Mouse (Mus musculus) lung, postnatal 0 days (tissue): ENCODE results near the gene Acin1. TPM values are rescaled to one million over a fixed set of nuclear protein-coding genes. Genes with fewer than 3 reads are reported as not detected.

Source experiments
- ATAC-seq: fragments of 200-750 bp; cut with Nextera tagmentation; 2 replicates; pipeline ENCODE4 v1.8.0; 2017; ENCODE audit warnings: moderate library complexity
- DNase-seq: peaks from one replicate; pipeline ENCODE4 v3.0.0-alpha.2; 2016; ENCODE audit warnings: low spot score
- H3K27ac ChIP-seq: fragments of 300-500 bp; sonication (generic); 2 replicates; pipeline ENCODE4 v1.5.1; 2014; ENCODE audit warnings: antibody characterized with exemption, mild to moderate bottlenecking, low read length, mixed read lengths
- H3K27me3 ChIP-seq: fragments of 300-500 bp; sonication (generic); replicated peaks from 2 replicates; pipeline ENCODE4 v1.6.1; 2014; ENCODE audit warnings: low read length, mixed read lengths; ENCODE audit not compliant: insufficient read depth
- H3K36me3 ChIP-seq: fragments of 300-500 bp; sonication (generic); 2 replicates; pipeline ENCODE4 v1.6.1; 2014; ENCODE audit warnings: low read length, mixed read lengths; ENCODE audit not compliant: insufficient read depth
- H3K4me1 ChIP-seq: fragments of 300-500 bp; sonication (generic); 2 replicates; pipeline ENCODE4 v1.6.1; 2014; ENCODE audit warnings: antibody characterized with exemption, low read depth, low read length, mixed read lengths; ENCODE audit not compliant: insufficient read depth
- H3K4me2 ChIP-seq: fragments of 300-500 bp; sonication (generic); replicated peaks from 2 replicates; pipeline ENCODE4 v1.6.1; 2014; ENCODE audit warnings: low read depth, mild to moderate bottlenecking, low read length, moderate library complexity, mixed read lengths
- H3K4me3 ChIP-seq: fragments of 300-500 bp; sonication (generic); 2 replicates; pipeline ENCODE4 v1.5.1; 2014; ENCODE audit warnings: low read depth, low read length
- H3K9ac ChIP-seq: fragments of 300-500 bp; sonication (generic); replicated peaks from 2 replicates; pipeline ENCODE4 v1.6.1; 2014; ENCODE audit warnings: low read depth, mild to moderate bottlenecking
- H3K9me3 ChIP-seq: fragments of 300-500 bp; sonication (generic); 2 replicates; pipeline ENCODE4 v1.6.1; 2016; ENCODE audit warnings: low read length, mixed read lengths
- CTCF ChIP-seq: IDR thresholded peaks from 2 replicates; pipeline ENCODE4 v1.5.1; 2016; ENCODE audit warnings: antibody characterized with exemption, mild to moderate bottlenecking
- EP300 ChIP-seq: IDR thresholded peaks from 2 replicates; pipeline ENCODE4 v1.6.1; 2016; ENCODE audit warnings: antibody characterized with exemption, mild to moderate bottlenecking, control low read depth
- WGBS: fragments of 180-500 bp; shearing (Covaris S2); extraction: QIAGEN DNeasy Blood & Tissue Kit; methylation state at CpG from one replicate; pipeline ENCODE4 v1.1.7; 2014; 5-methylcytosine and 5-hydroxymethylcytosine counted together
- polyA plus RNA-seq: library from polyadenylated mRNA; unstranded; fragments of >200 nt; fragmentation: Nextera tagmentation; extraction: Ambion mirVana; gene quantifications from 2 replicates; pipeline ENCODE4 v1.2.1, GENCODE M21; 2015

Acin1 gene
- polyA plus RNA-seq, 1 experiment from 2014 or later = 74.0 TPM

GRCm38 (mm10) chr14:54634182-54634581 is 52.5 kb downstream of the Acin1 start:
- Histone ChIP-seq H3K9ac (no peak overlapping the region), H3K27ac (no peak overlapping the region), H3K9me3 (no peaks in the 10 kb centered on the region), H3K4me2 (no peak overlapping the region), H3K4me1 (no peaks in the 10 kb centered on the region), H3K4me3 (no peak overlapping the region), H3K27me3 (no peaks in the 10 kb centered on the region), H3K36me3 (0 out of 2 replicates have a peak, but pooled peaks cover 5% of the 10 kb centered on the region)
- TF ChIP-seq EP300 (no peak), CTCF (peak; percentile 40)
- 83% methylated on average over 4 of the region's 4 CpGs for WGBS
- ATAC-seq (no peak; the same call in 1 of the 2 replicates), DNase-seq (no peak)

- Histone ChIP-seq H3K4me2 (no peak overlapping the region), H3K9ac (no peak overlapping the region), H3K27me3 (no peaks in the 10 kb centered on the region), H3K27ac (no peak overlapping the region), H3K36me3 (0 out of 2 replicates have a peak, but pooled peaks cover 5% of the 10 kb centered on the region), H3K4me3 (no peak overlapping the region), H3K4me1 (no peaks in the 10 kb centered on the region), H3K9me3 (no peaks in the 10 kb centered on the region)
- 86% methylated on average over 20 of the region's 37 CpGs for WGBS
- ATAC-seq = no peak
- TF ChIP-seq EP300 = no peak
- no peak for TF ChIP-seq CTCF
- no peak for DNase-seq
These were observed 54.5 kb downstream of the Acin1 start for GRCm38 (mm10) chr14:54632252-54632651.

DNA sequence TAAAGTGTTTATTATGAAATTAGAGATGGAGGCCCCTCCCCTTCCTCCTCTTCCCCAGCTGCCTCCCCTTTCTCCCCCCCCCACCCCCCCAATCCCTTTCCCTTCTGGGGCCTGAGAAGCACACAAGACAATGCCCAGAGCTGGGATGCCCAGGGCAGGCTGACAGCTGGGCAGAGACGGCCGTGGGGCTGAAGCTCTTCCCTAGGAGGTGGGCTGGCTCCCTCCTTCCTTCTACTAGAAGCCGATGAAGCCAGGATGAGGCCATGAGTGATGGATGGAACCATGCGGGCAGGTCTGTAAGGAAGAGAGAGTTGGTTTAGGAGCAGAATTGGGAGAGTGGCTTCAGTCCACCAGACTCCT is 55.5 kb downstream of the Acin1 start:
- 0 out of 2 replicates have a peak, but pooled peaks cover 5% of the 10 kb centered on the region for H3K36me3 ChIP-seq

GRCm38 (mm10) chr14:54630583-54631239 is 56.0 kb downstream of the Acin1 start:
- no peak overlapping the region for H3K27ac ChIP-seq
- no peak overlapping the region for H3K4me3 ChIP-seq
- no peak overlapping the region for H3K9ac ChIP-seq
- 75% methylated on average over 11 of the region's 11 CpGs for WGBS
- DNase-seq (no peak), ATAC-seq (no peak)
- H3K9me3 ChIP-seq = no peaks in the 10 kb centered on the region
- no peaks in the 10 kb centered on the region for H3K27me3 ChIP-seq
- H3K4me2 ChIP-seq = no peak overlapping the region
- TF ChIP-seq EP300 = no peak
- TF ChIP-seq CTCF = no peak
- no peaks in the 10 kb centered on the region for H3K4me1 ChIP-seq
- 0 out of 2 replicates have a peak, but pooled peaks cover 5% of the 10 kb centered on the region for H3K36me3 ChIP-seq

More for the DNA sequence above, 55.5 kb downstream of the Acin1 start:
- DNase-seq (no peak), ATAC-seq (no peak)
- H3K9me3 ChIP-seq = no peaks in the 10 kb centered on the region
- no peaks in the 10 kb centered on the region for H3K4me1 ChIP-seq
- H3K9ac ChIP-seq = no peak overlapping the region
- H3K4me2 ChIP-seq = no peak overlapping the region
- TF ChIP-seq CTCF (no peak), EP300 (no peak)
- H3K27me3 ChIP-seq = no peaks in the 10 kb centered on the region
- H3K27ac ChIP-seq = no peak overlapping the region
- 53% methylated on average over 4 of the region's 4 CpGs for WGBS
- H3K4me3 ChIP-seq = no peak overlapping the region

DNA sequence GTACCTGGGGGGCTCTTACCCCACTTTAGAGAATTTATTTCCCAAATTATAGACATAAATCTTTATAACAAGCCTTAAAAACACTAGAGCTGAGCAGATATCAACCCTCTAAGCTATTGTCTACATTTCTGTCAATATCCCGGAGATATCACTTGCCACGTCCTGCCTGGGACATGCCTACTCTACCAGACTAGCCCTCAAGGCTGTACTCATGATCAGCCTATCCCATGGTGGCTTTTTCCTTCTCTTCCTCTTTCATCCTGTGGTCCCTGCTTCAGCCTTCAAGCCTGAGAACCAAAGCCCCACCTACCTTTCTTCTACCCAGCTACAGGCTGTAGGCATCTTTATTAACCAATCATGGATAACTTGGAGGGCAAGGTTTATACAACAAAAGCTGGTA is 56.9 kb downstream of the Acin1 start:
- H3K27me3 ChIP-seq = no peaks in the 10 kb centered on the region
- TF ChIP-seq CTCF (no peak), EP300 (no peak)
- ATAC-seq (no peak), DNase-seq (no peak)
- 93% methylated on average over 2 of the region's 2 CpGs for WGBS
- no peaks in the 10 kb centered on the region for H3K4me1 ChIP-seq
- H3K4me3 ChIP-seq = no peak overlapping the region
- no peaks in the 10 kb centered on the region for H3K9me3 ChIP-seq
- no peak overlapping the region for H3K27ac ChIP-seq
- 0 out of 2 replicates have a peak, but pooled peaks cover 5% of the 10 kb centered on the region for H3K36me3 ChIP-seq
- H3K9ac ChIP-seq = no peak overlapping the region
- no peak overlapping the region for H3K4me2 ChIP-seq

DNA sequence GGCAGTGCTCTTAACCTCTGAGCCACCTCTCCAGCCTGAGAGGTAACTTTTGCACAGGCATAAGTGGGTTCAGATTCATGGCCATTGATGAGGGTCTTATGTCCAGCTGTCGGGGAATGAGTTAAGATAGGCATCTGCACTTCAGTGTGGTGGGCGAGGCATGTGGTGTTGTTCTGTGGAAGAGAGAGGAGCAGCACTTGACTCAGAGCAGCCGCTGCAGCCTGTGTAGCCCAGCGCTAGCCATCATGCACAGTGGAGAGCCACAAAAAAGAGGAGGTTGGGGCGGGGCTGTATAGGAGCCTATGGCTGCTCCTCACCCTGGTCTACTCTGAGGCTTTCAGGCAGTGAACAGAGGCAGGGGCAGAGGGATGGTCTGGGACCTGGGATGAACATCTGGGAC is 58.6 kb downstream of the Acin1 start:
- 0 out of 2 replicates have a peak, but pooled peaks cover 5% of the 10 kb centered on the region for H3K36me3 ChIP-seq
- H3K27ac ChIP-seq = no peak overlapping the region
- H3K4me1 ChIP-seq = no peaks in the 10 kb centered on the region
- 56% methylated on average over 5 of the region's 5 CpGs for WGBS
- no peak overlapping the region for H3K4me2 ChIP-seq
- TF ChIP-seq EP300 (no peak), CTCF (no peak)
- no peak overlapping the region for H3K4me3 ChIP-seq
- H3K9me3 ChIP-seq = no peaks in the 10 kb centered on the region
- no peak for DNase-seq
- H3K9ac ChIP-seq = no peak overlapping the region
- H3K27me3 ChIP-seq = no peaks in the 10 kb centered on the region
- no peak for ATAC-seq
